Mouse (Mus musculus): ENCODE measurements around the gene Rab1b. TPM values are rescaled to one million over a fixed set of nuclear protein-coding genes. Genes with fewer than 3 reads are reported as not detected.
A peak's percentile ranks its signal among the peaks of the same experiment; 100 is the strongest.

Gene Rab1b
- total and polyA plus RNA-seq, 2 experiments from 2014 or later = 231 to 249 TPM

DNA sequence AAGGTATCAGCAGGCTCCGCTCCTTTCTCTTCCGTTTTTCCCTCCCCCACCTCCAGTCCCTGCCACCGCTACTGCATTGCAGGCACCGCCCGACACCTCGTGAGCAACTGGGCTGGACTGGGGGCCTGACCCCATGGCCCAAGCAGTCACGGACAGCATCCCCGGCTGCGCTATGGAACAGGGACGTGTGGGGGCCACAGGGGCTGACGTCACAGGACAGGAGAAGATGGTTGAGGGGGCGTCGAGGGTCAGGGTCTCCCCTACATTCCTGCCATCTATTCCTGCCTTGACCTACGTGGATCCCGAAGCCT is 22.1 kb downstream of the Rab1b start:
- peak overlapping the region; percentile 83 for H3K9ac ChIP-seq
- peaks cover 10% of the 10 kb centered on the region for H3K4me1 ChIP-seq (ENCODE audit: insufficient read depth)
- 0 out of 2 replicates have a peak, but pooled peaks cover 19% of the 10 kb centered on the region for H3K36me3 ChIP-seq (ENCODE audit: insufficient read depth)
- peak overlapping the region; percentile 62 for H3K27ac ChIP-seq (ENCODE audit: low read depth, low read length)
- peaks cover 22% of the 10 kb centered on the region for H3K27me3 ChIP-seq (ENCODE audit: insufficient read depth, low read length)
- H3K4me3 ChIP-seq (ENCODE audit: low read depth, low read length) = peak overlapping the region; percentile 72
- peak overlapping the region; percentile 87 for H3K4me2 ChIP-seq (ENCODE audit: low read depth)
- DNase-seq (peak; percentile 37), ATAC-seq (no peak)
- H3K9me3 ChIP-seq (ENCODE audit: low read length) = no peaks in the 10 kb centered on the region
- 5% methylated on average over 15 of the region's 15 CpGs for WGBS
- TF ChIP-seq CTCF (IDR thresholded peaks at IDR 0.05; ENCODE audit: low read depth) = no peak

DNA sequence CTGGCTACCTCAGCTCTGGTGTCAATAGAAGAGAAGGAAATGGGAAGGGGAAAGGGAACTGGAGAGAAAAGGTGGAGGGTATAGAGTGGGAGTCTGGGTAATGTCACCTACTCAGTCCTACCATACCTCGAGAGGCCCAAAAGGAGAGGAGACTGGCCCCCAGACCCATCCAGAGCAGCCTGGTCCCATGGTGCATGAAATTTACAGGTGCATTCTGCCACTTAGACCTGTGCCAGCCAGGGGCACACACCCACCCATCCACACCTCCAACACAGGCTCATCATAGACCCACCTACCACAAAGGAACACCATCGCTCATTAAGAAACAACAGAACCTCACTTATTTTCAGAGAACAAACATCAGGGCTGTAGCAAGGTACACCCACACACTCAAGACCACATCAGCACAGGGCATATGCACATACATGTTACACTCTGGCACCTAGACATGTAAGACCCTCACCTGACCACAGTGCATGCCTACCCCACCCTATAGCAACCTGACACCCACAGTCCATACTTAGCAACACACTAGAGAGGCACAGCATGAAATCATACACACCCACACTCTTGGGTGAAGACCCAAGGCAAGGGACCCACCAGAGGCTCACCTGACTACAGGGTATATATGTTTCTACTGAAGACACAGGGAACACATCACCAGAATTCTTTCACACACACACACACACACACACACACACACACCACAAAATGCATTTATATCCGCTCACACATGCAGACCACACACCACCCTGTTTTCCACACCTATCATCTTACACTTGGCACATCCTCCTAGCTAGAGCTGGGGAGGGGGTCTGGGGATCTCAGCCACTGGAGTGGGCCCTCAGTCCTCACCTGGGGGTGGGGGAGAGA is 22.7 kb downstream of the Rab1b start:
- H3K27ac ChIP-seq (ENCODE audit: low read depth, low read length) = peak overlapping the region; percentile 62; the same call in 1 of the 2 replicates

DNA sequence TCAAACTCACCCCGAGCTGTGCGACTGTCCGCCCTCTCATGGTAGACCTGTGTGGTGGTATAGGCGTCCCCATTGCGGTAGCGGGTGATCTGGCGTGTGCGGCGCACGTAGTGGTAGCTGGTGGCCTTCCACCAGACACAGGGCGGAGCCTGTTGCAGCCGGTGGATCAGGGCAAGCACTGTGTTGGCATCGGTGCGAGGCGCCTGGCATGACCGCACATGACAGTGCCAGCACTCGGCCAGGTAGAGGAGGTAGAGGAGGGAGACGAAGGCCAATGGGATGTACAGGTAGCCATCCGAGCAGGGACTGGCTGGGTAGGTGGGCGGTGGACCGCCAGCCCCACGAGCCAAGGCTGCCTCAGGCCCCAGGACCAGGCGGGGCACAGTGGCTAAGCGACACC is 24.3 kb downstream of the Rab1b start:
- 77% methylated on average over 24 of the region's 24 CpGs for WGBS
- Histone ChIP-seq H3K4me2 (ENCODE audit: low read depth) (no peak overlapping the region), H3K27me3 (ENCODE audit: insufficient read depth, low read length) (peaks cover 22% of the 10 kb centered on the region), H3K36me3 (ENCODE audit: insufficient read depth) (0 out of 2 replicates have a peak, but pooled peaks cover 16% of the 10 kb centered on the region), H3K4me3 (ENCODE audit: low read depth, low read length) (no peak overlapping the region), H3K4me1 (ENCODE audit: insufficient read depth) (0 out of 2 replicates have a peak, but pooled peaks cover 4% of the 10 kb centered on the region), H3K9ac (no peak overlapping the region), H3K9me3 (ENCODE audit: low read length) (no peaks in the 10 kb centered on the region), H3K27ac (ENCODE audit: low read depth, low read length) (no peak overlapping the region)
- no peak for DNase-seq
- no peak for TF ChIP-seq CTCF (IDR thresholded peaks at IDR 0.05; ENCODE audit: low read depth)
- ATAC-seq = no peak

More for the DNA sequence above, 22.7 kb downstream of the Rab1b start:
- peak overlapping the region; percentile 72 for H3K4me3 ChIP-seq (ENCODE audit: low read depth, low read length)
- DNase-seq (no peak), ATAC-seq (no peak)
- WGBS = 66% methylated on average over 3 of the region's 3 CpGs
- no peak for TF ChIP-seq CTCF (IDR thresholded peaks at IDR 0.05; ENCODE audit: low read depth)
- no peaks in the 10 kb centered on the region for H3K9me3 ChIP-seq (ENCODE audit: low read length)
- peak overlapping the region; percentile 83 for H3K9ac ChIP-seq
- H3K4me1 ChIP-seq (ENCODE audit: insufficient read depth) = peaks cover 8% of the 10 kb centered on the region
- H3K4me2 ChIP-seq (ENCODE audit: low read depth) = peak overlapping the region; percentile 87
- H3K36me3 ChIP-seq (ENCODE audit: insufficient read depth) = 0 out of 2 replicates have a peak, but pooled peaks cover 16% of the 10 kb centered on the region
- H3K27me3 ChIP-seq (ENCODE audit: insufficient read depth, low read length) = peaks cover 22% of the 10 kb centered on the region

DNA sequence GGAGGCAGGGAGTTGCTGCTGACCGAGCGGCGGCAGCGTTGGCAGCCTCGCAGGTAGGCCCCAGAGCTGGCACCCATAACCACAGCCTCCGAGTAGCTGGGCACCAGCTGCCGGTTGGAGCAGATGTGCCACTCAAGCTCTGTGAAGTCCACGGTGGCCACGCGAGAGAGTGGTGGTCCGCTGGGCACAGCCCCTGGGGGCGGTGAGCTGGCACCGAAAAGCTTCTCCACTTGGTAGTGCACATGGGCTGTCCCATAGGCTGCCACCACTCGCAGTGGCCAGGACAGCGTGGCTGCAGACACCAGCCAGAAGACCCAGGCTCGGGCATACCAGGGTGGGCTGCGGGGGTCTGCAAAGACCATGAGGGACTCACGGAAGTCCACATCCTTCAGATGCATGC is 24.9 kb downstream of the Rab1b start:
- no peak for ATAC-seq
- DNase-seq = no peak
- no peak overlapping the region for H3K27ac ChIP-seq (ENCODE audit: low read depth, low read length)
- H3K27me3 ChIP-seq (ENCODE audit: insufficient read depth, low read length) = peaks cover 22% of the 10 kb centered on the region
- H3K4me1 ChIP-seq (ENCODE audit: insufficient read depth) = 0 out of 2 replicates have a peak, but pooled peaks cover 4% of the 10 kb centered on the region
- no peaks in the 10 kb centered on the region for H3K9me3 ChIP-seq (ENCODE audit: low read length)
- 75% methylated on average over 14 of the region's 18 CpGs for WGBS
- no peak overlapping the region for H3K4me3 ChIP-seq (ENCODE audit: low read depth, low read length)
- 0 out of 2 replicates have a peak, but pooled peaks cover 16% of the 10 kb centered on the region for H3K36me3 ChIP-seq (ENCODE audit: insufficient read depth)
- H3K9ac ChIP-seq = no peak overlapping the region
- no peak overlapping the region for H3K4me2 ChIP-seq (ENCODE audit: low read depth)
- TF ChIP-seq CTCF (IDR thresholded peaks at IDR 0.05; ENCODE audit: low read depth) = no peak

DNA sequence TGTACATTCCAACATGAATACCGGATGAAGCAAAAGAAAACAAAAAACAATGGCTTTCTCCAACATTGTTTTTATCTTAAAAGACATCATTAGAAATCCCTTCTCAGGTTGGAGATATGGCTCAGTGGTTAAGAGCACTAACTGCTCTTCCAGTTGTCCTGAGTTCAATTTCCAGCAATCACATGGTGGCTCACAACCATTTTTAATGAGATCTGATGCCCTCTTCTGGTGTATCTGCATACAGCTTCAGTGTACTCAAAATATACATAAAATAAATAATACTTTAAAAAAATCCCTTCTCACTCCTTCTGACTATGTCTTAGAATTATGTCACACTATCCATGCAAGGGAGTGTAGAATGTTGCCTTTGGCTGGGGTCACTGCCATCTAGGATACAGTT is 27.6 kb downstream of the Rab1b start:
- Histone ChIP-seq H3K27me3 (ENCODE audit: insufficient read depth, low read length) (peaks cover 12% of the 10 kb centered on the region), H3K4me3 (ENCODE audit: low read depth, low read length) (no peak overlapping the region), H3K9ac (no peak overlapping the region), H3K36me3 (ENCODE audit: insufficient read depth) (0 out of 2 replicates have a peak, but pooled peaks cover 16% of the 10 kb centered on the region), H3K27ac (ENCODE audit: low read depth, low read length) (no peak overlapping the region), H3K4me2 (ENCODE audit: low read depth) (no peak overlapping the region), H3K9me3 (ENCODE audit: low read length) (no peaks in the 10 kb centered on the region), H3K4me1 (ENCODE audit: insufficient read depth) (no peaks in the 10 kb centered on the region)
- WGBS = 93% methylated on average over 1 of the region's 1 CpGs
- no peak; the same call in 1 of the 2 replicates for TF ChIP-seq CTCF (IDR thresholded peaks at IDR 0.05; ENCODE audit: low read depth)
- DNase-seq (no peak), ATAC-seq (no peak)

DNA sequence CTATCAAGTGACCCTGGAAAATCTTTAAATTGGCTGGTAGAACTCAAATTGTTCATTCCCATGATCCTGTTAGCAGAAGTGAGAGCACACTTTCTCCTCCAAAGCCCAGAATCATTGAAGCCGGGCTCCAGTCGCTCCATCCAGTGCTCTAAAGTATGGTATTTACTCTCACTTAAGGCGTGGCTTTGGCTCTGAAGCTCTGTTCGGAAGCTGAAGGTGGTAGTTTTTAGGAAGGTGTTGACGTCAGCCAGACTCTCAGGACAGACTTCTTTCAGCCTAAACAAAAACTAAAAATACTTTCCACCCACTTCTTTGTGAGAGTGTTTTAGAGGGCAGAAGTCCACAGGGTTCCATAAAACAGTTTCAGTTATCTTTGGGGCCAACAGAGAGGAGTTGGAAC is 33.4 kb downstream of the Rab1b start:
- no peak for ATAC-seq
- no peak overlapping the region for H3K27ac ChIP-seq (ENCODE audit: low read depth, low read length)
- DNase-seq = no peak
- H3K4me2 ChIP-seq (ENCODE audit: low read depth) = no peak overlapping the region
- no peaks in the 10 kb centered on the region for H3K27me3 ChIP-seq (ENCODE audit: insufficient read depth, low read length)
- no peaks in the 10 kb centered on the region for H3K9me3 ChIP-seq (ENCODE audit: low read length)
- TF ChIP-seq CTCF (IDR thresholded peaks at IDR 0.05; ENCODE audit: low read depth) = no peak
- 46% methylated on average over 5 of the region's 5 CpGs for WGBS
- H3K36me3 ChIP-seq (ENCODE audit: insufficient read depth) = no peaks in the 10 kb centered on the region
- H3K9ac ChIP-seq = no peak overlapping the region
- H3K4me1 ChIP-seq (ENCODE audit: insufficient read depth) = peaks cover 13% of the 10 kb centered on the region; the same call in 1 of the 2 replicates
- H3K4me3 ChIP-seq (ENCODE audit: low read depth, low read length) = no peak overlapping the region

DNA sequence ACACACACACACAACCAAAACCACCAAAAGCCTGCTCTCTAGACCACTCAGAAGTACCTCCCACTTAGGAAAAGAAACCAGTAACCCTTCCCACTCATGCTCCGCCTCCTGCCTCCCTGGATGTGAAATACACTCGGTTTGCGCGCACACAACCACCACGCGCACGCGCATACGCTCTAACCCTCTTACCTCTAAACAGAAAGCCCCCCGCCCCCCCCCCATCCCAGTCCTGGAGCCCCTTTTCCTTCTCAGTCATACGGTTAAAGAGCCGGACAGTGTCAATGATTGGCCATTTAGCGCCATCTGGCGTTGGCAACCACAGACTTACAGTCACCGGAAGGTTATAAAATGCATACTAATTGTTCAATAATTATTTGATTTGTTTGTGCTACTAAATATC is 33.8 kb downstream of the Rab1b start:
- WGBS = 1% methylated on average over 15 of the region's 15 CpGs
- ATAC-seq (no peak), DNase-seq (peak; percentile 48)
- H3K4me2 ChIP-seq (ENCODE audit: low read depth) = peak overlapping the region; percentile 83
- no peak overlapping the region for H3K9ac ChIP-seq
- H3K27ac ChIP-seq (ENCODE audit: low read depth, low read length) = no peak overlapping the region
- no peaks in the 10 kb centered on the region for H3K36me3 ChIP-seq (ENCODE audit: insufficient read depth)
- H3K27me3 ChIP-seq (ENCODE audit: insufficient read depth, low read length) = no peaks in the 10 kb centered on the region
- peak; percentile 63 for TF ChIP-seq CTCF (IDR thresholded peaks at IDR 0.05; ENCODE audit: low read depth)
- no peak overlapping the region for H3K4me3 ChIP-seq (ENCODE audit: low read depth, low read length)
- peaks cover 13% of the 10 kb centered on the region for H3K4me1 ChIP-seq (ENCODE audit: insufficient read depth)
- no peaks in the 10 kb centered on the region for H3K9me3 ChIP-seq (ENCODE audit: low read length)

Data from forebrain, postnatal 0 days (tissue).